Mouse (Mus musculus) spleen, adult 12 weeks (tissue): ENCODE measurements around the gene Ceacam14.

Experiments used
- DNase-seq: peaks from one replicate; pipeline ENCODE4 v3.0.0; 2022; ENCODE audit warnings: low spot score

Gene Ceacam14

GRCm38 (mm10) chr7:17812333-17812732 is at the start of gene Ceacam14:
TSS of gene Ceacam14 (plus strand) at chr7:17812633.
- no peak for DNase-seq
